Mouse (Mus musculus) stomach, embryonic 14.5 days (tissue): Measurements from ENCODE around the gene Pgam5. TPM values are rescaled to one million over a fixed set of nuclear protein-coding genes. Genes with fewer than 3 reads are reported as not detected.

Experiments used
- ATAC-seq: fragments of 200-750 bp; cut with Nextera tagmentation; 2 replicates; pipeline ENCODE4 v1.8.0; 2017; ENCODE audit warnings: low read depth, moderate TSS enrichment; ENCODE audit not compliant: insufficient number of reproducible peaks, insufficient read depth, low FRiP score
- H3K27ac ChIP-seq: fragments of 300-500 bp; sonication (generic); 2 replicates; pipeline ENCODE4 v1.5.1; 2014; ENCODE audit warnings: mild to moderate bottlenecking, low read length, moderate library complexity, mixed read lengths
- H3K27me3 ChIP-seq: fragments of 300-500 bp; sonication (generic); 2 replicates; pipeline ENCODE4 v1.6.1; 2014; ENCODE audit warnings: low read length, control low read depth, mixed read lengths; ENCODE audit not compliant: control insufficient read depth, insufficient read depth
- H3K36me3 ChIP-seq: fragments of 300-500 bp; sonication (generic); 2 replicates; pipeline ENCODE4 v1.6.1; 2014; ENCODE audit warnings: mild to moderate bottlenecking, control low read depth, low read length, moderate library complexity, mixed read lengths; ENCODE audit not compliant: control insufficient read depth, insufficient read depth
- H3K4me1 ChIP-seq: fragments of 300-500 bp; sonication (generic); 2 replicates; pipeline ENCODE4 v1.6.1; 2014; ENCODE audit warnings: low read length, control low read depth, mixed read lengths; ENCODE audit not compliant: control insufficient read depth, insufficient read depth
- H3K4me2 ChIP-seq: fragments of 300-500 bp; sonication (generic); replicated peaks from 2 replicates; pipeline ENCODE4 v1.6.1; 2014; ENCODE audit warnings: low read depth, low read length, control low read depth
- H3K4me3 ChIP-seq: fragments of 300-500 bp; sonication (generic); 2 replicates; pipeline ENCODE4 v1.5.1; 2014; ENCODE audit warnings: low read depth, low read length, control low read depth
- H3K9ac ChIP-seq: fragments of 300-500 bp; sonication (generic); replicated peaks from 2 replicates; pipeline ENCODE4 v1.6.1; 2014; ENCODE audit warnings: low read depth, mild to moderate bottlenecking, control low read depth, low read length, moderate library complexity, mixed read lengths
- H3K9me3 ChIP-seq: fragments of 300-500 bp; sonication (generic); 2 replicates; pipeline ENCODE4 v1.6.1; 2016; ENCODE audit warnings: low read depth, low read length, control low read depth; ENCODE audit not compliant: control insufficient read depth
- WGBS: fragments of 180-500 bp; shearing (Covaris S2); extraction: QIAGEN DNeasy Blood & Tissue Kit; methylation state at CpG from one replicate; pipeline ENCODE4 v1.1.7; 2014; 5-methylcytosine and 5-hydroxymethylcytosine counted together
- polyA plus RNA-seq: library from polyadenylated mRNA; unstranded; fragments of >200 nt; fragmentation: Nextera tagmentation; extraction: Ambion mirVana; gene quantifications from 2 replicates; pipeline ENCODE4 v1.2.1, GENCODE M21; 2014

Gene Pgam5
- polyA plus RNA-seq, 1 experiment from 2014 or later: 70.8 TPM

DNA sequence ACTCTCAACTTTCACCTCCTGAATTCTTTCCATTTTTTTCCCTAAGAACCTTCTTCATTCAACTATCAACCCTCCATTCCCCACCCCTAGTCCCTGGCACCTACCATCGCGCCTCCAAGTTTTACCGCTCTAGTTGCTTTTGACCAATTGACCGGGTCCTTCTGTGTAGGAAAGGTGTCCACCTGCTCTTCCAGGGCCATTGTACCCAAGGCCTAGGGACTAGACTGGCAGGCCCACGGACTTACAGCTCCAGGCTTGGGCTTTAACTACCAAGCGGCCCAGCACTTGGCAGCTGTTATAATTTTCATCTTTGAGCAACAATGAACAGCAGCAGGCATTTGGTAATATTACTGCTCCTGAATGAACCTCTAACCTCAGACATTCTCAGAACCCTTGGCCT is 529 bp upstream of the Pgam5 start:
- no peaks in the 10 kb centered on the region for H3K27me3 ChIP-seq
- no peak overlapping the region for H3K9ac ChIP-seq
- no peaks in the 10 kb centered on the region for H3K9me3 ChIP-seq
- peaks cover 6% of the 10 kb centered on the region; the same call in 1 of the 2 replicates for H3K4me1 ChIP-seq
- WGBS: 94% methylated on average over 6 of the region's 6 CpGs
- no peak overlapping the region for H3K27ac ChIP-seq
- peaks cover 17% of the 10 kb centered on the region for H3K36me3 ChIP-seq
- no peak for ATAC-seq
- no peak overlapping the region for H3K4me2 ChIP-seq
- no peak overlapping the region for H3K4me3 ChIP-seq

DNA sequence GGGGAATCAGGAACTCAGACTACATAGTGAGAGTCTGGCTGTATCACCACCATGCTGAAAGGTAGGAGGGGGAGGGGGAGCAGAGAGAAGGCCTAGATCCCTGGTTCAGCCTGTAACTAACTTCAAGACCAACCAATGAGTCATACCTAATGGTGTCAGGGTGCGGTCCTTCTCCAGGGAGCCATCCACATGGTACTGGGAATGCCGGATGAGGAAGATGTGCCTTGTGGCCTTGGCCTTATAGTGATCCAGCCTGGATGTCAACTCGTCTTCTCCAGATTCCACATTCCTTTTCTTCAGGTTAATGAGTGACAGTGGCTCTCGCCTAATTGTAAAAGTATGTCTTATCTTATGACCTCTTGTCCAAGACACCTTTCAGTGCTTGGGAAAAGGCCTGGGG is 2.8 kb downstream of the Pgam5 start:
- no peak overlapping the region for H3K27ac ChIP-seq
- H3K4me1 ChIP-seq: peaks cover 6% of the 10 kb centered on the region; the same call in 1 of the 2 replicates
- H3K27me3 ChIP-seq: no peaks in the 10 kb centered on the region
- no peak overlapping the region for H3K9ac ChIP-seq
- H3K9me3 ChIP-seq: no peaks in the 10 kb centered on the region
- WGBS: 89% methylated on average over 4 of the region's 4 CpGs
- no peak overlapping the region for H3K4me3 ChIP-seq
- no peak overlapping the region for H3K4me2 ChIP-seq
- no peak for ATAC-seq
- peaks cover 27% of the 10 kb centered on the region for H3K36me3 ChIP-seq

DNA sequence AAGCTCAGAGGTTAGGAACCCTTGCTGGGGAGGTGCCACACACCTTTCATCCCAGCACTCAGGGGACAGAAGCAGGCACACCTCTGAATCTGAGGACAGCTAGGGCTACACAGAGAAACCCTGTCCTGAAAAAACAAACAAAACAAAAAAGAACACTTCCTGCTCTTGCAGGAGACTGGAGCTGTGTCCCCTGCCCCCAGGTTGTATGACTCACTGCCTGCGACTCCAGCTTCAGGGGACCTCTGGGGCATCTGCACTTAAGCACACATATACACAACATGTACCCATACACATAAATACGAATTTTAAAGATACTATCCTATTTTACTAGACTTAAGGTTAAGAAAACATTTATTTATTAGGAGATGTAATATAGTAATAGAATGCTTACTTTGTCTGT is 25.6 kb downstream of the Pgam5 start:
- no peaks in the 10 kb centered on the region for H3K4me1 ChIP-seq
- peaks cover 77% of the 10 kb centered on the region for H3K36me3 ChIP-seq
- no peak overlapping the region for H3K9ac ChIP-seq
- no peak overlapping the region for H3K4me3 ChIP-seq
- H3K9me3 ChIP-seq: no peaks in the 10 kb centered on the region
- WGBS: 77% methylated on average over 2 of the region's 2 CpGs
- ATAC-seq: no peak
- H3K27me3 ChIP-seq: no peaks in the 10 kb centered on the region
- H3K4me2 ChIP-seq: no peak overlapping the region
- H3K27ac ChIP-seq: no peak overlapping the region

DNA sequence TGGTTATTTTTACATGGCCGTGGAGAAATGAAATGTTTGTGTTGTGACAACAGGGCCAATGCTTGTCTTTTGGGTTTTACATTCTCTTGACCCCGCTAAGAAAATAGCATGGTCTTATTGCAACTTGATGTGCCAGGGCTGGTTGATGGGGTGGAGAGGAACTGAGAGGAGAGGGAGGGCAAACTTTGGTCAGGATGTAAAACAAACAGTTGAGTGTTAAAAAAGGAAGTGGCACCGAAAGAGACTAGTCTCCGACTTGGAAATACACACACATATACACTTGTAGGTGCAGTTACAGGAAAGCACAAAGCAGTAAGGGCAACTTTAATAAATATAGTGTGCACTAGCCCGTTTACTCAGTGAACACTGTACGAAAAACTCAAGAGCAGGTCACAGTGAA is 37.4 kb downstream of the Pgam5 start:
- H3K27me3 ChIP-seq: no peaks in the 10 kb centered on the region
- H3K36me3 ChIP-seq: peaks cover 15% of the 10 kb centered on the region
- no peaks in the 10 kb centered on the region for H3K9me3 ChIP-seq
- WGBS: 79% methylated on average over 6 of the region's 6 CpGs
- H3K4me3 ChIP-seq: no peak overlapping the region
- no peak for ATAC-seq
- 0 out of 2 replicates have a peak, but pooled peaks cover 3% of the 10 kb centered on the region for H3K4me1 ChIP-seq
- H3K27ac ChIP-seq: no peak overlapping the region
- H3K9ac ChIP-seq: no peak overlapping the region
- H3K4me2 ChIP-seq: peak overlapping the region; percentile 58; the same call in 1 of the 2 replicates

DNA sequence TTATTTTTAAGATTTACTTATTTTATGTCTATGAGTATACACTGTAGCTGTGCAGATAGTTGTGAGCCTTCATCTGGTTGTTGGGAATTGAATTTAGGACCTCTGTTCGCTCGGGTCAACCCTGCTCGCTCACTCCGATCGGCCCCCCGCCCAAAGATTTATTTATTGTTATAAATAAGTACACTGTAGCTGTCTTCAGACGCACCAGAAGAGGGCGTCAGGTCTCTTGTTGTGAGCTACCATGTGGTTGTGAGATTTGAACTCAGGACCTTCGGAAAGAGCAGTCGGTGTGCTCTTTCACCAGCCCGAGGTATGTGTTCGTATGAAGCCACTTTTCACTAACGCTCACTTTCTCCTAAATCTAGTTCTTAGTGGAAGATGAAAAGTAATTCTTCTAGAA is 38.1 kb downstream of the Pgam5 start:
- 0 out of 2 replicates have a peak, but pooled peaks cover 3% of the 10 kb centered on the region for H3K4me1 ChIP-seq
- no peak overlapping the region for H3K27ac ChIP-seq
- no peaks in the 10 kb centered on the region for H3K27me3 ChIP-seq
- H3K9me3 ChIP-seq: no peaks in the 10 kb centered on the region
- H3K4me2 ChIP-seq: peak overlapping the region; percentile 58
- ATAC-seq: no peak
- H3K36me3 ChIP-seq: peaks cover 13% of the 10 kb centered on the region
- peak overlapping the region; percentile 94; the same call in 1 of the 2 replicates for H3K9ac ChIP-seq
- 42% methylated on average over 13 of the region's 13 CpGs for WGBS
- peak overlapping the region; percentile 99 for H3K4me3 ChIP-seq

DNA sequence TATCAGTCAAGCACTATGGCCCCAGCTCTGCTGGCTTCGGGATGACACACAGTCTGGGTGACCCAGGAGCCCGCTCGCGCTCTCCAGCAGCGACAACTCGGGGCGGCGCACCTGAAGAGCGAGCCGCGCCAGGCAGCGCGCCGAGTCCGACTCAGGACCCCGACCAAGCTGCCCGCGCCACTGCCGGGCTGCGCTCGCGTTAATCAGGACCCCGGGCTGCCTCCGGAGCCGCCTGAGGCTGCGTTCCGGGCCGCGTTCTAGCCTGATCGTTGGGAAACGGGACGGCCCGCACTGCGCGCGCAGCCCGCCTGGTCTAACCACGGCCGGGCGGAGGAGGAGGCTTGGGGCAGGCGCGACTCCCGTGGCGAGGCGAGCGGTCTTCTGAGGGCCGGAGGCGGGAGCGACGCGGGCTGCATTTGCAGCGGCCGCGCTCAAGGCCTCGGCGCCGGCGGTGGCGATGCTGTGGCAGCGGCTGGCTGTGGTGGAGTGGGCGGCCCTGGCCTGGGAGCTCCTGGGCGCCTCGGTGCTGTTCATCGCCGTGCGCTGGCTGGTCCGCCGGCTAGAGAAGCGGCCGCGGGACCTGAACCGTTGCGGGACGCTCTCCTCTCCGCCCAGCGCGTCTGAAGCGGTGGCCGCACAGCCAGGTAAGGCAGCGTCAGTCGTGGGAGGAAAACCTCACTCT is 38.8 kb downstream of the Pgam5 start, which contains the start of gene Ankle2:
Ankle2 (plus strand) TSS at position 225 of the 682 bp plus-strand sequence.
- ATAC-seq: peak; percentile 95
- H3K4me3 ChIP-seq: peak within 1 kb of the TSS; percentile 99
- H3K4me2 ChIP-seq: peak within 1 kb of the TSS; percentile 78
- H3K9ac ChIP-seq: peak within 1 kb of the TSS; percentile 94
- WGBS: under 1% methylated on average over 75 of the region's 81 CpGs
- no peaks in the 10 kb centered on the region for H3K9me3 ChIP-seq
- no peaks in the 10 kb centered on the region for H3K27me3 ChIP-seq
- H3K27ac ChIP-seq: peak within 1 kb of the TSS; percentile 96
- 0 out of 2 replicates have a peak, but pooled peaks cover 3% of the 10 kb centered on the region for H3K4me1 ChIP-seq
- peaks cover 11% of the 10 kb centered on the region for H3K36me3 ChIP-seq

DNA sequence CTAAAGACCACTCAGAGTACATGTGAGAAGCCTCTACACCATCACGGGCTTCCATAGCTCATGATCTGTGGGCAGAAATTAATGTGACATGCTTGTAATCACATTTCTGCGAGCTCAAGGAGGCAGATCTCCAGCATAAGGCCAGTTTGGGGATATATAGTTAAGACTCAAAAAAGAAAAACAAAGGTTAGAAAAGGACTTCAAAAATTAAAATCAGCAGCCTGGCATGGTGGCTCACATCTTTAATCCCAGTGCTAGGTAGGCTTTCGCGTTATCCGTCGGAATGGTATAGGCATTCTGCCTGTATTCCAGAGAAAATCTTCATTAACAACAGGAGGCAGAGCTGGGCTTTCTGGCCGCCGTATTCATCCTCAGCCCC is 39.3 kb downstream of the Pgam5 start:
- H3K9me3 ChIP-seq: no peaks in the 10 kb centered on the region
- no peaks in the 10 kb centered on the region for H3K27me3 ChIP-seq
- peak overlapping the region; percentile 78 for H3K4me2 ChIP-seq
- ATAC-seq: no peak
- H3K4me1 ChIP-seq: 0 out of 2 replicates have a peak, but pooled peaks cover 3% of the 10 kb centered on the region
- peak overlapping the region; percentile 96 for H3K27ac ChIP-seq
- peaks cover 11% of the 10 kb centered on the region for H3K36me3 ChIP-seq
- peak overlapping the region; percentile 99 for H3K4me3 ChIP-seq
- H3K9ac ChIP-seq: peak overlapping the region; percentile 94
- WGBS: 9% methylated on average over 8 of the region's 8 CpGs

DNA sequence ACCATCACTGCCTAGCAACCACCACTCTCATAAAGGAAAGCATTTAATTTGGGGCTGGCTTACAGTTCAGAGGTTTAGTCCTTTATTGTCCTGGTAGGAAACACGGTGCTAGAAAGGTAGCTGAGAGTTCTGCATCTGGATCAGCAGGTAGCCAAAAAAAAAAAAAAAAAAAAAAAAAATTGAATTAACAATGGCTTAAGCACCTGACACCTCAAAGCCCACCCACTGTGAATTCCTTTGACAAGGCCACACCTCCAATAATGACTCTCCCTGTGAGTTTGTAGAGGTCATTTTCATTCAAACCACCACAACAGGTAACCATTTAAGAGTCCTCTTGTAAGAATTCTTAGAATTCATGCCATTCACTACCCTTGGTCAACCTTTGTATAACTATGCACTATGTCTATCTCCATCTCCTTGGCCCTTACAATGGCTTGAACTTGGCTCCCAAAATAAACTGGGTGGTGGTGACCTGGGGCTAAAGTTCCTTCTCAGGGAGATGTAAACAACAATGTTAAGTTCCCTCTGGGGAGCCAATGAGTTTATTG is 42.3 kb downstream of the Pgam5 start:
- WGBS: 34% methylated on average over 1 of the region's 1 CpGs
- no peak for ATAC-seq
- H3K27ac ChIP-seq: no peak overlapping the region
- no peaks in the 10 kb centered on the region for H3K27me3 ChIP-seq
- peaks cover 15% of the 10 kb centered on the region for H3K36me3 ChIP-seq
- H3K4me2 ChIP-seq: no peak overlapping the region
- H3K9ac ChIP-seq: no peak overlapping the region
- 0 out of 2 replicates have a peak, but pooled peaks cover 3% of the 10 kb centered on the region for H3K4me1 ChIP-seq
- H3K4me3 ChIP-seq: no peak overlapping the region
- H3K9me3 ChIP-seq: no peaks in the 10 kb centered on the region
